Mouse (Mus musculus) testis, postnatal 10 days (tissue): Measurements from ENCODE around the gene Arid5a.
A peak's percentile ranks its signal among the peaks of the same experiment; 100 is the strongest.

Experiments used
- DNase-seq: peaks from one replicate; pipeline ENCODE4 v3.0.0; 2021; ENCODE audit warnings: low spot score

Arid5a gene

GRCm38 (mm10) chr1:36307495-36308280 lies at the start of gene Arid5a:
Gene Arid5a, plus strand, starts transcription at chr1:36307733.
- peak; percentile 91 for DNase-seq

GRCm38 (mm10) chr1:36258631-36259030 lies 48.9 kb upstream of the Arid5a start:
- no peak for DNase-seq

GRCm38 (mm10) chr1:36259281-36259680 lies 48.3 kb upstream of the Arid5a start:
- no peak for DNase-seq

GRCm38 (mm10) chr1:36260418-36260817 lies 47.1 kb upstream of the Arid5a start:
- DNase-seq = no peak

- no peak for DNase-seq
These were observed 45.6 kb upstream of the Arid5a start for GRCm38 (mm10) chr1:36261708-36262504.

GRCm38 (mm10) chr1:36263833-36264488 lies 43.6 kb upstream of the Arid5a start:
- no peak for DNase-seq

GRCm38 (mm10) chr1:36266293-36266692 lies 41.2 kb upstream of the Arid5a start:
- DNase-seq = no peak

- no peak for DNase-seq
These were observed 39.9 kb upstream of the Arid5a start for GRCm38 (mm10) chr1:36267595-36267994.

GRCm38 (mm10) chr1:36269121-36269795 lies 38.3 kb upstream of the Arid5a start:
- DNase-seq = no peak

- DNase-seq = no peak
These were observed 36.9 kb upstream of the Arid5a start for GRCm38 (mm10) chr1:36270666-36271065.

GRCm38 (mm10) chr1:36271516-36272230 lies 35.9 kb upstream of the Arid5a start:
- no peak for DNase-seq

- DNase-seq = no peak
These were observed 35.0 kb upstream of the Arid5a start for GRCm38 (mm10) chr1:36272546-36272945.

- DNase-seq = no peak
These were observed 34.2 kb upstream of the Arid5a start for GRCm38 (mm10) chr1:36273288-36273687.

- no peak for DNase-seq
These were observed 33.1 kb upstream of the Arid5a start, which contains the start of gene Neurl3 for GRCm38 (mm10) chr1:36274455-36274854. Gene Neurl3, minus strand, starts transcription at chr1:36274679.

GRCm38 (mm10) chr1:36275635-36276389 lies 31.7 kb upstream of the Arid5a start:
- DNase-seq = no peak

- peak; percentile 88 for DNase-seq
These were observed 30.1 kb upstream of the Arid5a start for GRCm38 (mm10) chr1:36277267-36278060.

GRCm38 (mm10) chr1:36279202-36279601 lies 28.3 kb upstream of the Arid5a start:
- peak; percentile 92 for DNase-seq

- no peak for DNase-seq
These were observed 26.6 kb upstream of the Arid5a start for GRCm38 (mm10) chr1:36280938-36281337.

GRCm38 (mm10) chr1:36281849-36282248 lies 25.7 kb upstream of the Arid5a start:
- DNase-seq = no peak

GRCm38 (mm10) chr1:36293470-36293869 lies 14.1 kb upstream of the Arid5a start:
- DNase-seq = no peak
